Mouse (Mus musculus): ENCODE data around the gene S1pr2. TPM values are rescaled to one million over a fixed set of nuclear protein-coding genes. Genes with fewer than 3 reads are reported as not detected.
A peak's percentile ranks its signal among the peaks of the same experiment; 100 is the strongest.

S1pr2 gene
- polyA plus RNA-seq, 1 experiment from 2014 or later, result 40.1 TPM

DNA sequence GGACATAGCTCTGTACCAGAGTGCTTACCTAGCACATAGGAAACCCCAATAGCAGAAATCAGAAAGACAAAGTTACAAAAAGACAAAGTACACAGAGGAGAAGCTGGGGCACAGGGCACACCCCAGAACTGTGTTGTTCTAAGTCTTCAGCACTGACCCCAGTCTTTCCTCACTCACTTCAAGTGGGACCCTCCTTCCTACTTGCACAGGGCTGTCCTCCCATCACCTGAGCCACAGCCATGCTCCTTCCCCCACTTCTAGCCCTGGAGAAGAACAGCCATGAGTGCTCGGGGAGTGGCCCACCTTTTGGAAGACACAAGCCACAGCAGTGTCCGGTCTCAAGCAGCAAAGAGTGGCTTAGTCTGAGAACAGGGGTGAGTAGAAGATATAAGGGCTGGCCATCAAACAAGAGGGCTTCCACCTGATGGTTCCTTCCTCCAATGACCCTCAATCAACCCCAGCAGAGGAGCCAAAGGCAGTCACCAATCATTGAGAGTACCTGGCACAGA, 17.1 kb downstream of the S1pr2 start, which contains the start of gene Dnmt1:
Dnmt1 (minus strand) TSS at position 459 of the 509 bp plus-strand sequence.
- no peak within 1 kb of the TSS for H3K4me2 ChIP-seq
- no peak within 1 kb of the TSS for H3K9ac ChIP-seq
- no peak within 1 kb of the TSS for H3K4me3 ChIP-seq (replicated peaks)
- no peaks in the 10 kb centered on the region for H3K36me3 ChIP-seq
- no peaks in the 10 kb centered on the region for H3K9me3 ChIP-seq
- no peak within 1 kb of the TSS for H3K27ac ChIP-seq
- WGBS, result 88% methylated on average over 2 of the region's 2 CpGs
- H3K27me3 ChIP-seq (replicated peaks), result no peaks in the 10 kb centered on the region
- H3K4me1 ChIP-seq, result no peaks in the 10 kb centered on the region
- no peak for ATAC-seq (ENCODE audit: insufficient read depth, low FRiP score, low read depth)

GRCm38 (mm10) chr9:20956989-20957388, 19.6 kb downstream of the S1pr2 start:
- H3K9ac ChIP-seq, result no peak overlapping the region
- WGBS, result 77% methylated on average over 3 of the region's 3 CpGs
- H3K4me1 ChIP-seq, result peaks cover 6% of the 10 kb centered on the region; the same call in 1 of the 2 replicates
- no peak for ATAC-seq (ENCODE audit: insufficient read depth, low FRiP score, low read depth)
- H3K36me3 ChIP-seq, result no peaks in the 10 kb centered on the region
- H3K27me3 ChIP-seq (replicated peaks), result no peaks in the 10 kb centered on the region
- no peak overlapping the region for H3K4me3 ChIP-seq (replicated peaks)
- H3K4me2 ChIP-seq, result no peak overlapping the region
- no peak overlapping the region for H3K27ac ChIP-seq
- no peaks in the 10 kb centered on the region for H3K9me3 ChIP-seq

DNA sequence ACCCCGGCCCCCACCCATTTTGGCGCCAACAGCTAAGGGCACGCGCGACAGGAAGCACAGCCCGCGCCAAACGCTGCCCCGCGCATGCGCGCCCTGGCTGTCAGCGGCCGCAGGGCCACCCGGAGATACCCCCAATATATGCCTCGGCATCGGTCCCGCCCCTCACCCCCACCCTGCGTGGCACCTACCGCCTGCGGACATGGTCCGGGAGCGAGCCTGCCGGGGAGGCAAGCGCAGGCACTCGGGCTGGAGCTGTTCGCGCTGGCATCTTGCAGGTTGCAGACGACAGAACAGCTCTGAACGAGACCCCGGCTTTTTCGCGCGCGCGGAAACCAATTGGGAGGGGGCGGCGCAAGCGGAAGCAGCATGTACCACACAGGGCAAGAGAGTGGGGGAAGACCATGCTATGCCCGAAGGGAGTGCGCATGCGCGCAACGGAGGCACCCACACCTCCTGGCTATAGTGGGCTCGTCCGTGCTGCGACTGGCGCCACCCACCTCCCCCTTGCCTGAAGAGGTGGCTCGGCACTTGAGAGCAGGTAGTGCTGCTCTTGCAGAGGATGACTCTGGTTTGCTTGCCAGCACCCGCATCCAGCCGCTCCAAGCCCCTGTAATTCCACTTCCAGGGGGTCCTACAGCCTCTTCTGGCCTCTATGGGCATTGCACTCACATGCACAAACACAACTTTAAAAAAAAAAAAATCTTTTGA, 23.9 kb downstream of the S1pr2 start:
- H3K4me1 ChIP-seq, result peaks cover 15% of the 10 kb centered on the region
- H3K36me3 ChIP-seq, result 0 out of 2 replicates have a peak, but pooled peaks cover 3% of the 10 kb centered on the region
- H3K27me3 ChIP-seq (replicated peaks), result no peaks in the 10 kb centered on the region
- H3K9ac ChIP-seq, result peak overlapping the region; percentile 87
- no peaks in the 10 kb centered on the region for H3K9me3 ChIP-seq
- WGBS, result under 1% methylated on average over 51 of the region's 51 CpGs
- peak overlapping the region; percentile 81 for H3K4me2 ChIP-seq
- peak overlapping the region; percentile 97 for H3K27ac ChIP-seq
- ATAC-seq (ENCODE audit: insufficient read depth, low FRiP score, low read depth), result peak; percentile 95
- peak overlapping the region; percentile 99 for H3K4me3 ChIP-seq (replicated peaks)

GRCm38 (mm10) chr9:20951966-20952519, 24.5 kb downstream of the S1pr2 start:
- peak overlapping the region; percentile 87 for H3K9ac ChIP-seq
- peak overlapping the region; percentile 97 for H3K27ac ChIP-seq
- H3K4me3 ChIP-seq (replicated peaks), result peak overlapping the region; percentile 99
- H3K9me3 ChIP-seq, result no peaks in the 10 kb centered on the region
- under 1% methylated on average over 17 of the region's 17 CpGs for WGBS
- H3K27me3 ChIP-seq (replicated peaks), result no peaks in the 10 kb centered on the region
- H3K36me3 ChIP-seq, result 0 out of 2 replicates have a peak, but pooled peaks cover 3% of the 10 kb centered on the region
- ATAC-seq (ENCODE audit: insufficient read depth, low FRiP score, low read depth), result no peak; the same call in 1 of the 2 replicates
- peak overlapping the region; percentile 81 for H3K4me2 ChIP-seq
- H3K4me1 ChIP-seq, result peaks cover 15% of the 10 kb centered on the region

DNA sequence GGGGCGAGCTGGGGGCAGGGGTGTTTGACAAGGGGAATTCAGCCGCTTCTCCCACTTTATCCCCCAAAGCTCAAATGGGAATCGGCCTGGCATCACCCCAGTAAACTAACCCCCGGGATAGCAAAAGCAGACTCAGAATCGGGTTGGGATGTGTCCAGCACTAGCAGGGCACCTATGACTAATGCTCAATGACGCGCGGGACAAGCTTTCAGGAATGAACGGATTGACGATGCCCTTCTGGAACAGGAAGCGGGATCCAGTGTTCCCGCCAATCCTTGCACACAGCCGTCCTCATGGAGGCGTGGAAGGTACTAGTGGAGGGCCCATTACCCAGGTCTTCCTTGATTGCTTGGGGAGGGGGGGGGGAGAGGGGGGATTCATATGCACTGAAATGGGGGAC, 25.1 kb downstream of the S1pr2 start:
- no peaks in the 10 kb centered on the region for H3K9me3 ChIP-seq
- H3K9ac ChIP-seq, result peak overlapping the region; percentile 87
- 8% methylated on average over 14 of the region's 14 CpGs for WGBS
- no peak for ATAC-seq (ENCODE audit: insufficient read depth, low FRiP score, low read depth)
- H3K4me2 ChIP-seq, result peak overlapping the region; percentile 81
- H3K36me3 ChIP-seq, result 0 out of 2 replicates have a peak, but pooled peaks cover 3% of the 10 kb centered on the region
- no peaks in the 10 kb centered on the region for H3K27me3 ChIP-seq (replicated peaks)
- H3K4me1 ChIP-seq, result peaks cover 15% of the 10 kb centered on the region
- H3K27ac ChIP-seq, result peak overlapping the region; percentile 97
- H3K4me3 ChIP-seq (replicated peaks), result peak overlapping the region; percentile 99

- Histone ChIP-seq H3K27ac (no peak overlapping the region), H3K4me1 (peaks cover 15% of the 10 kb centered on the region), H3K9me3 (no peaks in the 10 kb centered on the region), H3K27me3 (replicated peaks) (no peaks in the 10 kb centered on the region), H3K4me3 (replicated peaks) (no peak overlapping the region; the same call in 1 of the 2 replicates), H3K36me3 (0 out of 2 replicates have a peak, but pooled peaks cover 3% of the 10 kb centered on the region), H3K4me2 (no peak overlapping the region), H3K9ac (no peak overlapping the region)
- ATAC-seq (ENCODE audit: insufficient read depth, low FRiP score, low read depth), result no peak
Observed at GRCm38 (mm10) chr9:20950419-20950818, 26.2 kb downstream of the S1pr2 start.

DNA sequence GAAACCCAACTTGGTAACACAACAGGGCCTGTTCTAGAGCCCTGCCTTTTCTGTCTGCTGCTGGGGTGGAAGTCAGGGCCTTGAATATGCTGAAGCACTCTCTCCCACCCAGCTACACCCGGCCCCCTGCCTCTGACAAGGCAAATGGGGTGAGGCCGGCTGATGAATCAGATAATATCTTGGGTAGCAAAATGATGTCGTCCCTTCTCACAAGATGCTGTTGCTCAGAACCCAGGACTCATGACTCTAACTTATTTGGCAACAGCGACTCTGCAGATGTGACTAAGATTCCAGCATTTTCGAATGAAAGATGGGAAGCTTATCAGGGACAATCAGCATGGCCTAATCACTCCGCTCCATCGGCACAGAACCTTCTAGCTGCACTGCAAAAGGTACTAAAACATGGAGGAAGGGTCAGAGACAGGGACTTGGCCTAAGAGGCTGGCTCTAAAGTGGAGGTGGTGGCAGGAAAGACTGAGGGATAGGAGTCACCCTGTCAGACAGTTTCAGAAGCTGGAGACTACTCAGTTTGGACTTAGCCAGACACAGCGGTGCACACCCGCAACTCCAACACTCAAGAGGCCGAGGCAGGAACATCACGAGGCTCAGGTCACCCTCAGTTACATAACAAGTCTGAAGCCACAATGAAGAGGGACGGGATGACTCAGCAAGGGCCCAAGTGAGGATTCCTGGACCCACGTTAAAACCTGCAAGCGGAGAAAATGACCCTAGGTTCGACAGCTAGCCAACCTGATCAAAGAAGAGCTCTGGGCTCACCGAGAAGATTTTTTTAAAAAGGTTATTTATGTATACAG, 30.3 kb downstream of the S1pr2 start:
- no peak overlapping the region for H3K4me2 ChIP-seq
- H3K4me3 ChIP-seq (replicated peaks), result no peak overlapping the region
- no peaks in the 10 kb centered on the region for H3K27me3 ChIP-seq (replicated peaks)
- H3K27ac ChIP-seq, result no peak overlapping the region
- H3K9ac ChIP-seq, result no peak overlapping the region
- no peak for ATAC-seq (ENCODE audit: insufficient read depth, low FRiP score, low read depth)
- H3K9me3 ChIP-seq, result no peaks in the 10 kb centered on the region
- H3K4me1 ChIP-seq, result peaks cover 12% of the 10 kb centered on the region
- 76% methylated on average over 16 of the region's 16 CpGs for WGBS
- H3K36me3 ChIP-seq, result peaks cover 11% of the 10 kb centered on the region

- WGBS, result 45% methylated on average over 4 of the region's 4 CpGs
- Histone ChIP-seq H3K4me2 (no peak overlapping the region), H3K9ac (no peak overlapping the region), H3K9me3 (no peaks in the 10 kb centered on the region), H3K4me3 (replicated peaks) (no peak overlapping the region), H3K4me1 (peaks cover 6% of the 10 kb centered on the region), H3K36me3 (peaks cover 26% of the 10 kb centered on the region), H3K27me3 (replicated peaks) (no peaks in the 10 kb centered on the region), H3K27ac (no peak overlapping the region)
- ATAC-seq (ENCODE audit: insufficient read depth, low FRiP score, low read depth), result 0 out of 2 replicates have a peak, but pooled peaks have one; percentile 8
Observed at GRCm38 (mm10) chr9:20944697-20945370, 31.7 kb downstream of the S1pr2 start.

GRCm38 (mm10) chr9:20943911-20944310, 32.7 kb downstream of the S1pr2 start:
- Histone ChIP-seq H3K9ac (no peak overlapping the region), H3K4me3 (replicated peaks) (no peak overlapping the region), H3K4me2 (no peak overlapping the region), H3K36me3 (peaks cover 33% of the 10 kb centered on the region), H3K27me3 (replicated peaks) (no peaks in the 10 kb centered on the region), H3K27ac (no peak overlapping the region; the same call in 1 of the 2 replicates), H3K9me3 (no peaks in the 10 kb centered on the region), H3K4me1 (peaks cover 4% of the 10 kb centered on the region)
- no peak; the same call in 1 of the 2 replicates for ATAC-seq (ENCODE audit: insufficient read depth, low FRiP score, low read depth)
- WGBS, result 19% methylated on average over 2 of the region's 2 CpGs

- Histone ChIP-seq H3K27me3 (replicated peaks) (no peaks in the 10 kb centered on the region), H3K4me3 (replicated peaks) (no peak overlapping the region), H3K9ac (no peak overlapping the region), H3K4me1 (peaks cover 4% of the 10 kb centered on the region), H3K4me2 (no peak overlapping the region), H3K9me3 (no peaks in the 10 kb centered on the region), H3K27ac (peak overlapping the region; percentile 32; the same call in 1 of the 2 replicates), H3K36me3 (peaks cover 38% of the 10 kb centered on the region)
- 87% methylated on average over 7 of the region's 7 CpGs for WGBS
- ATAC-seq (ENCODE audit: insufficient read depth, low FRiP score, low read depth), result no peak
Observed at GRCm38 (mm10) chr9:20943396-20943795, 33.2 kb downstream of the S1pr2 start.

DNA sequence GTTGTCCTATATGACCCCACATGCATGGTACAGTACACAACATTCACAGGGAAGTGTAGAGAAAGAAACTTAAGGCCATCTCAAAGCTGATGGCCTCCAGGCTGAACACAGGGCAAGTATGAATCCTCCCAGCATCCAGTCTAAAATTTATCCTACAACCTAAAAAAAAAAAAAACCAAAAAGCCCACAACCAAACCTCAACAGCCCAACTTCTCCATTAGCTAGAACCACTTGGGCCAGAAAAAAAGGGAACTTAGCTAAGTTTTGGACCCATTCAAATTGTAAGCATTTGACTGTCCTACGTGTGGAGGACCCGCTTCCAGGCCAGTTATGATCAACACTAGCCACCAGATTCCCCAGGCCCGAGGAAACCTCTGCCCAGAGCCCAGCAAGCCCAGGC, 53.3 kb downstream of the S1pr2 start:
- Histone ChIP-seq H3K4me3 (replicated peaks) (no peak overlapping the region), H3K9me3 (no peaks in the 10 kb centered on the region), H3K36me3 (peaks cover 85% of the 10 kb centered on the region), H3K9ac (no peak overlapping the region), H3K4me2 (no peak overlapping the region), H3K4me1 (no peaks in the 10 kb centered on the region), H3K27me3 (replicated peaks) (no peaks in the 10 kb centered on the region), H3K27ac (no peak overlapping the region)
- 87% methylated on average over 3 of the region's 3 CpGs for WGBS
- no peak for ATAC-seq (ENCODE audit: insufficient read depth, low FRiP score, low read depth)

Measured in stomach, embryonic 15.5 days (tissue).